14 mouse cellular contexts compared by ENCODE assay signal in the genomic region with DNA sequence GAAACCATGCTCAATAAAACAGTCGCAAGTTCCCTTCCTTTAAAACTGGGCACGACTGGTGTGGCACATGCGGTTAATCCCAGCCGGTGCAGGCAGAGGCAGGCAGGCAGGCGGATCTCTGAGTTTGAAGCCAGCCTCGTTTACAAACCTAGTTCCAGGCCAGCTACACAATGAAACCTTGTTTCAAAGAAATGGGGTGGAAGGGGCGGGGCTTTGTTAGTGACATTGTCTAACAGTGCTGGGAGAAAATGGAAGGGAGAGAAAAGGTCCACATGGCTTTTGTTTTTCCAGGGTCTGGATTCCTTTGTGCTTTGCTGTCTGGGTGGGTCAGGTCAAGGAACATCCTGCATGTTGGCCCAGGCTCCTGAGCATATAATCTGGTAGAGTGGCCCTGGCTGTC.
DNase-seq lines count a peak whose midpoint lies in the region; ATAC-seq and TF ChIP-seq lines count a peak whose summit lies in the region.
"Had no signal": no experiment of that assay in that cellular context is flagged by ENCODE, and none has a peak within 500 bp of the region (broad histone marks: within the 10 kb centered on the region; RNA-seq: fewer than 3 reads in every experiment).

No protein-coding gene starts in this region.

- H3K36me3 ChIP-seq in forebrain, embryonic 12.5 days (replicated peaks) = no peaks in the 10 kb centered on the region
- no peaks in the 10 kb centered on the region for H3K36me3 ChIP-seq in forebrain, embryonic 14.5 days (ENCODE audit: control insufficient read depth, insufficient read depth, low read length)
- H3K36me3 ChIP-seq in lung, embryonic 14.5 days (ENCODE audit: insufficient read depth) = no peaks in the 10 kb centered on the region
- no peaks in the 10 kb centered on the region for H3K36me3 ChIP-seq in liver, embryonic 15.5 days (replicated peaks)

- H3K4me2 ChIP-seq in forebrain, embryonic 12.5 days = no peak overlapping the region
- H3K4me2 ChIP-seq in forebrain, embryonic 14.5 days (ENCODE audit: low read length) = no peak overlapping the region
- H3K4me2 ChIP-seq in lung, embryonic 14.5 days = no peak overlapping the region
- H3K4me2 ChIP-seq in liver, embryonic 15.5 days = peak overlapping the region; percentile 59; the same call in 1 of the 2 replicates

- no peaks in the 10 kb centered on the region for H3K9me3 ChIP-seq in forebrain, embryonic 12.5 days
- H3K9me3 ChIP-seq in forebrain, embryonic 14.5 days (replicated peaks; ENCODE audit: control insufficient read depth, low read length) = peaks cover 7% of the 10 kb centered on the region; the same call in 1 of the 2 replicates
- no peaks in the 10 kb centered on the region for H3K9me3 ChIP-seq in lung, embryonic 14.5 days (ENCODE audit: low read depth, low read length)
- H3K9me3 ChIP-seq in liver, embryonic 15.5 days (replicated peaks) = no peaks in the 10 kb centered on the region

- peaks cover 5% of the 10 kb centered on the region; the same call in 1 of the 2 replicates for H3K27me3 ChIP-seq in forebrain, embryonic 12.5 days
- no peaks in the 10 kb centered on the region for H3K27me3 ChIP-seq in forebrain, embryonic 14.5 days (replicated peaks; ENCODE audit: control insufficient read depth, insufficient read depth, low read length)
- no peaks in the 10 kb centered on the region for H3K27me3 ChIP-seq in lung, embryonic 14.5 days (ENCODE audit: insufficient read depth, low read length)
- no peaks in the 10 kb centered on the region for H3K27me3 ChIP-seq in Patski
- H3K27me3 ChIP-seq in liver, embryonic 15.5 days = no peaks in the 10 kb centered on the region
- H3K27me3 ChIP-seq: megakaryocyte, embryonic 14.5 days had no signal

- H3K27ac ChIP-seq in forebrain, embryonic 12.5 days = no peak overlapping the region
- no peak overlapping the region for H3K27ac ChIP-seq in forebrain, embryonic 14.5 days (ENCODE audit: low read depth, low read length)
- H3K27ac ChIP-seq in lung, embryonic 14.5 days (ENCODE audit: low read depth) = no peak overlapping the region
- no peak overlapping the region for H3K27ac ChIP-seq in liver, embryonic 15.5 days (replicated peaks)

- H3K4me3 ChIP-seq in forebrain, embryonic 12.5 days (replicated peaks) = no peak overlapping the region
- no peak overlapping the region for H3K4me3 ChIP-seq in forebrain, embryonic 14.5 days (ENCODE audit: low read depth, low read length)
- H3K4me3 ChIP-seq in lung, embryonic 14.5 days (ENCODE audit: low read depth, low read length) = no peak overlapping the region
- H3K4me3 ChIP-seq in liver, embryonic 15.5 days (replicated peaks) = no peak overlapping the region

- peaks cover 6% of the 10 kb centered on the region for H3K4me1 ChIP-seq in forebrain, embryonic 12.5 days
- peaks cover 4% of the 10 kb centered on the region; the same call in 1 of the 2 replicates for H3K4me1 ChIP-seq in forebrain, embryonic 14.5 days (ENCODE audit: control insufficient read depth, insufficient read depth, low read length)
- peaks cover 8% of the 10 kb centered on the region; the same call in 1 of the 2 replicates for H3K4me1 ChIP-seq in lung, embryonic 14.5 days (ENCODE audit: insufficient read depth)
- H3K4me1 ChIP-seq in liver, embryonic 15.5 days (replicated peaks) = peaks cover 9% of the 10 kb centered on the region

- intact Hi-C loops in left cerebral cortex, postnatal 36 days (cut with DNase I) = loop anchor here (2.0 to 10.0 kb wide), 4 partner anchors 112 to 272 kb away; a partner anchor contains a TSS

- TF ChIP-seq CTCF in lung, embryonic 14.5 days (IDR thresholded peaks at IDR 0.05; ENCODE audit: low read depth) = no peak
- no peak for TF ChIP-seq CTCF in Patski (IDR thresholded peaks at IDR 0.05)

- DNase-seq in forebrain, embryonic 14.5 days (ENCODE audit: low spot score) = no peak
- no peak for DNase-seq in lung, embryonic 14.5 days
- no peak for DNase-seq in lung, postnatal 25 days (ENCODE audit: low spot score)
- DNase-seq in Patski (ENCODE audit: low read depth, low spot score) = no peak
- DNase-seq in left cerebral cortex, postnatal 36 days (ENCODE audit: low spot score in 2 of 2) = no peak
- DNase-seq in frontal cortex, postnatal 10 days (ENCODE audit: low spot score in 2 of 2) = no peak
- DNase-seq: adrenal gland, adult 8-10 months; cerebellum, postnatal 14 days; heart, postnatal 10 days; kidney, adult 11 months; lung, adult 2 months had no signal

- POLR2A ChIA-PET in Patski (lab: Charles Lee) = no interaction called here

- WGBS in forebrain, embryonic 12.5 days = 46% methylated on average over 7 of the region's 7 CpGs
- 30% methylated on average over 7 of the region's 7 CpGs for WGBS in forebrain, embryonic 14.5 days
- WGBS in lung, embryonic 14.5 days = 60% methylated on average over 7 of the region's 7 CpGs
- WGBS in liver, embryonic 15.5 days (ENCODE audit: insufficient replicate concordance) = 47% methylated on average over 7 of the region's 7 CpGs

- no peak overlapping the region for H3K9ac ChIP-seq in forebrain, embryonic 12.5 days
- H3K9ac ChIP-seq in forebrain, embryonic 14.5 days (ENCODE audit: low read length) = no peak overlapping the region
- no peak overlapping the region for H3K9ac ChIP-seq in lung, embryonic 14.5 days
- H3K9ac ChIP-seq in liver, embryonic 15.5 days = no peak overlapping the region

- in situ Hi-C loops in Patski (cut with MboI; ENCODE audit: low pct_unique_long_range_greater_than_20kb) = loop anchor here (5.0 kb wide), 1 partner anchor 284 kb away; no protein-coding TSS in a partner anchor

- CTCF ChIA-PET in Patski (lab: Charles Lee) = interaction anchor here (0.9 to 7.2 kb wide), 8 partner anchors 8 to 290 kb away, joined by 3 to 121 read pairs (median 5); no protein-coding TSS in a partner anchor

- 0 out of 2 replicates have a peak, but pooled peaks have one; percentile 24 for ATAC-seq in forebrain, embryonic 12.5 days (ENCODE audit: low FRiP score)
- no peak for ATAC-seq in forebrain, embryonic 14.5 days
- ATAC-seq in lung, embryonic 14.5 days (ENCODE audit: insufficient read depth) = peak; percentile 8; the same call in 1 of the 2 replicates
- peak; percentile 41 for ATAC-seq in Patski
- ATAC-seq in liver, embryonic 15.5 days (ENCODE audit: insufficient read depth) = no peak

Comparison
In these comparisons a context has a peak if more than half of its experiments do, and no peak if none do; other contexts are left out.
1. ATAC-seq: peak in forebrain, embryonic 12.5 days (single experiment), lung, embryonic 14.5 days (single experiment) and Patski (single experiment); none in forebrain, embryonic 14.5 days (single experiment) and liver, embryonic 15.5 days (single experiment).